Mouse (Mus musculus) kidney, adult 2 months (tissue): ENCODE measurements around the gene Gbp9.

ENCODE experiments used
- CTCF ChIP-seq: fragments of 200-500 bp; conservative IDR thresholded peaks from 2 replicates; pipeline ENCODE4 v1.5.1; 2011; ENCODE audit warnings: low read depth, mild to moderate bottlenecking, control low read depth, low read length, moderate library complexity, mixed read lengths; ENCODE audit not compliant: insufficient read depth, insufficient read length
- POLR2A ChIP-seq: fragments of 200-500 bp; IDR thresholded peaks from one replicate; pipeline ENCODE4 v1.6.1; 2011; ENCODE audit warnings: low read depth, low read length, control low read depth

DNA sequence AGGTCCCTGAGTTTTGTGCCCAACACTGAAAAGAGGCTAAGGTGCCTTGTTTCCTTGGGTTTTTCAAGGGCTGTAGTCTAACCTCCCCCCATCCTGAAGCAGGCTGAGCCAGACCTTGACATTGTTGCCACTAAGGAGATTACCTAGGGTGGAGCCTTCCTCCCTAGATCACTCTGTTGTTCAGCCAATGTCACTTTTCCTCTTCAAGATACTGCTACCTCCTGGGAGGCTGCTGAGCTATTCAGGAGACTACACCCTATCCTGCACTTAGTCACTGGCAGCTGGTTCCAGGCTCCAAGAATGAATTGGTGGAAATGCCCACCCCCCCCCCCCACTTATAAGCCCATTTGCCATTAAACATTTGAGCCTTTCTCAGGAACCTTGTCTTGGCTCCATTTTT is 7.1 kb upstream of the Gbp9 start:
- TF ChIP-seq CTCF (no peak), POLR2A (no peak)
